Comparison of ENCODE assay signal across 1 mouse cellular context in genomic region chr4:107931453-107931852, GRCm38 (mm10).
TF ChIP-seq lines count a peak whose summit lies in the region.

No protein-coding gene starts in this region.

TF ChIP-seq in MEL, 35 proteins besides CTCF, POLR2A, EP300 and RAD21:
- no peak for TF ChIP-seq SIN3A (IDR thresholded peaks at IDR 0.05; ENCODE audit: low read length)
- TF ChIP-seq ZC3H11A (IDR thresholded peaks at IDR 0.05; ENCODE audit: low read depth, low read length), result no peak
- TF ChIP-seq MYB (IDR thresholded peaks at IDR 0.05; ENCODE audit: low read depth, low read length), result no peak
- TF ChIP-seq UBTF (IDR thresholded peaks at IDR 0.05; ENCODE audit: borderline replicate concordance, insufficient read depth, low read depth, low read length), result no peak
- TF ChIP-seq ZMIZ1 (IDR thresholded peaks at IDR 0.05; ENCODE audit: low read depth, low read length), result no peak
- TF ChIP-seq ETS1 (IDR thresholded peaks at IDR 0.05; ENCODE audit: low read depth, low read length), result no peak
- no peak for TF ChIP-seq BHLHE40 (IDR thresholded peaks at IDR 0.05; ENCODE audit: borderline replicate concordance, low read depth, low read length)
- no peak for TF ChIP-seq NELFE (IDR thresholded peaks at IDR 0.05; ENCODE audit: low read depth, low read length)
- no peak for TF ChIP-seq NRF1 (IDR thresholded peaks at IDR 0.05; ENCODE audit: insufficient read depth, low read depth, low read length, poor library complexity, severe bottlenecking)
- TF ChIP-seq TBP (IDR thresholded peaks at IDR 0.05; ENCODE audit: low read depth, low read length), result no peak
- no peak for TF ChIP-seq USF2 (IDR thresholded peaks at IDR 0.05; ENCODE audit: borderline replicate concordance in 1 of 2, insufficient read depth in 1 of 2, low read depth in 1 of 2, low read length in 2 of 2)
- TF ChIP-seq RCOR1 (IDR thresholded peaks at IDR 0.05; ENCODE audit: low read depth, low read length), result no peak
- TF ChIP-seq GATA1 (IDR thresholded peaks at IDR 0.05; ENCODE audit: low read depth, low read length), result no peak
- TF ChIP-seq MYC (IDR thresholded peaks at IDR 0.05; ENCODE audit: low read depth, low read length), result no peak
- no peak for TF ChIP-seq ZNF384 (IDR thresholded peaks at IDR 0.05; ENCODE audit: low read depth, low read length)
- TF ChIP-seq ZKSCAN1 (IDR thresholded peaks at IDR 0.05; ENCODE audit: low read depth, low read length), result no peak
- no peak for TF ChIP-seq MAFK (IDR thresholded peaks at IDR 0.05; ENCODE audit: borderline replicate concordance, low read depth, low read length)
- no peak for TF ChIP-seq MEF2A (IDR thresholded peaks at IDR 0.05; ENCODE audit: extremely low read depth, insufficient replicate concordance, low read depth, low read length, poor library complexity, severe bottlenecking)
- TF ChIP-seq SMC3 (IDR thresholded peaks at IDR 0.05; ENCODE audit: low read depth, low read length), result no peak
- TF ChIP-seq POLR2AphosphoS2 (IDR thresholded peaks at IDR 0.05; ENCODE audit: low read length), result no peak
